Mouse (Mus musculus) megakaryocyte, embryonic 14.5 days (primary cell): ENCODE data around the gene Cldn7.

Experiments
- FLI1 ChIP-seq: IDR thresholded peaks from 2 replicates; pipeline ENCODE4 v1.6.1; 2012; ENCODE audit warnings: low read length, inconsistent platforms, mixed read lengths
- GATA1 ChIP-seq: IDR thresholded peaks from 3 replicates; pipeline ENCODE4 v1.6.1; 2012; ENCODE audit warnings: mixed read lengths, low read length, inconsistent platforms, borderline replicate concordance

DNA sequence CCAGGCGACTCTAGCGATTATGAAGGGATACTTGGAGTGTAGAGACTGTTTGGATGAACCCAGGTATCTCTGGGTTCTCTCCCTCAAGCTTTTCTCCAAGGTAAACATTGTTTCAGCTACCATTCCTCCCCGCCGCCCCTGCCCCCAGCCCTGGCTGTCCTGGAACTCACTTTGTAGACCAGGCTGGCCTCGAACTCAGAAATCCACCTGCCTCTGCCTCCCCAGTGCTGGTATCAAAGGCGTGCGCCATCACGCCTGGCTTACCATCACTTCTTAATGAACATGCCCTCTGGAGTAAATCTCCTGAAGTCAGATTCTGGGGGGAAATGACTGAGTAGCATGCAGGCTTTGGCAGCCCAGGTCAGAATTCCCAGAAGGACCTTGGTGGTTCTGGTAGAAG is 17.6 kb downstream of the Cldn7 start, which contains the start of gene Elp5:
- no peak for TF ChIP-seq GATA1
- no peak for TF ChIP-seq FLI1
